Comparison of ENCODE assay signal across 13 mouse cellular contexts in genomic region chr17:39498043-39498442, GRCm38 (mm10). TPM values are rescaled to one million over a fixed set of nuclear protein-coding genes. Genes with fewer than 3 reads are reported as not detected.
"Had no signal": no experiment of that assay in that cellular context is flagged by ENCODE, and none has a peak within 500 bp of the region (broad histone marks: within the 10 kb centered on the region; RNA-seq: fewer than 3 reads in every experiment).

No protein-coding gene starts in this region.

RNA-seq across cellular contexts. Expression of gene Esp16, which starts 37.9 kb away (rescaled TPM):
- total RNA-seq: neutrophil, adult 5-6 weeks had no signal
- polyA plus RNA-seq: neural tube, embryonic 14.5 days; neural tube, embryonic 15.5 days; small intestine, adult 2 months; spleen, adult 2 months; stomach, embryonic 14.5 days; stomach, embryonic 15.5 days; stomach, embryonic 16.5 days; stomach, postnatal 0 days; testis, adult 2 months; thymus, adult 2 months; thymus, postnatal 0 days; urinary bladder, adult 2 months had no signal
